Mouse (Mus musculus): Measurements from ENCODE around the gene Epn1. TPM values are rescaled to one million over a fixed set of nuclear protein-coding genes. Genes with fewer than 3 reads are reported as not detected.

Epn1 gene
- polyA plus RNA-seq, 1 experiment: 68.8 TPM

- peak overlapping the region; percentile 87 for H3K4me3 ChIP-seq (ENCODE audit: low read depth, low read length)
- H3K9ac ChIP-seq (ENCODE audit: low read depth, poor library complexity, severe bottlenecking): peak overlapping the region; percentile 93
- peaks cover 9% of the 10 kb centered on the region for H3K4me1 ChIP-seq (ENCODE audit: control insufficient read depth, insufficient read depth, low read length)
- H3K9me3 ChIP-seq (replicated peaks; ENCODE audit: control insufficient read depth, insufficient read depth, low read length, poor library complexity, severe bottlenecking): no peaks in the 10 kb centered on the region
- TF ChIP-seq POLR2A (IDR thresholded peaks at IDR 0.05; ENCODE audit: insufficient read depth, low read length) (no peak), CTCF (IDR thresholded peaks at IDR 0.05; ENCODE audit: low read depth, low read length) (peak; percentile 67), EP300 (IDR thresholded peaks at IDR 0.05; ENCODE audit: insufficient read depth, low read depth, low read length) (peak; percentile 72; the same call in 1 of the 2 replicates)
- H3K36me3 ChIP-seq (ENCODE audit: control insufficient read depth, insufficient read depth, low read length, poor library complexity, severe bottlenecking): no peaks in the 10 kb centered on the region
- H3K27me3 ChIP-seq (ENCODE audit: control insufficient read depth, insufficient read depth, low read length, poor library complexity, severe bottlenecking): no peaks in the 10 kb centered on the region
- H3K27ac ChIP-seq (ENCODE audit: insufficient read depth, low read length): peak overlapping the region; percentile 95
Measured at GRCm38 (mm10) chr7:5060944-5061773, 18.9 kb upstream of the Epn1 start.

GRCm38 (mm10) chr7:5061774-5062359 is 18.2 kb upstream of the Epn1 start, which contains the start of gene U2af2:
Gene U2af2 (plus strand): TSS chr7:5062143.
- peak within 1 kb of the TSS; percentile 95 for H3K27ac ChIP-seq (ENCODE audit: insufficient read depth, low read length)
- peaks cover 3% of the 10 kb centered on the region; the same call in 1 of the 2 replicates for H3K36me3 ChIP-seq (ENCODE audit: control insufficient read depth, insufficient read depth, low read length, poor library complexity, severe bottlenecking)
- peaks cover 10% of the 10 kb centered on the region for H3K4me1 ChIP-seq (ENCODE audit: control insufficient read depth, insufficient read depth, low read length)
- peak within 1 kb of the TSS; percentile 87 for H3K4me3 ChIP-seq (ENCODE audit: low read depth, low read length)
- H3K9ac ChIP-seq (ENCODE audit: low read depth, poor library complexity, severe bottlenecking): peak within 1 kb of the TSS; percentile 93
- H3K9me3 ChIP-seq (replicated peaks; ENCODE audit: control insufficient read depth, insufficient read depth, low read length, poor library complexity, severe bottlenecking): no peaks in the 10 kb centered on the region
- 0 out of 2 replicates have a peak, but pooled peaks have one; percentile 31 for TF ChIP-seq EP300 (IDR thresholded peaks at IDR 0.05; ENCODE audit: insufficient read depth, low read depth, low read length)
- no peak for TF ChIP-seq POLR2A (IDR thresholded peaks at IDR 0.05; ENCODE audit: insufficient read depth, low read length)
- no peaks in the 10 kb centered on the region for H3K27me3 ChIP-seq (ENCODE audit: control insufficient read depth, insufficient read depth, low read length, poor library complexity, severe bottlenecking)

GRCm38 (mm10) chr7:5062360-5063001 is 17.6 kb upstream of the Epn1 start:
- peak overlapping the region; percentile 81 for H3K4me3 ChIP-seq (ENCODE audit: low read depth, low read length)
- H3K4me1 ChIP-seq (ENCODE audit: control insufficient read depth, insufficient read depth, low read length): peaks cover 8% of the 10 kb centered on the region
- H3K36me3 ChIP-seq (ENCODE audit: control insufficient read depth, insufficient read depth, low read length, poor library complexity, severe bottlenecking): peaks cover 6% of the 10 kb centered on the region
- no peaks in the 10 kb centered on the region for H3K9me3 ChIP-seq (replicated peaks; ENCODE audit: control insufficient read depth, insufficient read depth, low read length, poor library complexity, severe bottlenecking)
- no peaks in the 10 kb centered on the region for H3K27me3 ChIP-seq (ENCODE audit: control insufficient read depth, insufficient read depth, low read length, poor library complexity, severe bottlenecking)
- H3K27ac ChIP-seq (ENCODE audit: insufficient read depth, low read length): peak overlapping the region; percentile 55
- no peak for TF ChIP-seq POLR2A (IDR thresholded peaks at IDR 0.05; ENCODE audit: insufficient read depth, low read length)
- TF ChIP-seq EP300 (IDR thresholded peaks at IDR 0.05; ENCODE audit: insufficient read depth, low read depth, low read length): no peak
- no peak for TF ChIP-seq CTCF (IDR thresholded peaks at IDR 0.05; ENCODE audit: low read depth, low read length)
- H3K9ac ChIP-seq (ENCODE audit: low read depth, poor library complexity, severe bottlenecking): peak overlapping the region; percentile 93

- TF ChIP-seq POLR2A (IDR thresholded peaks at IDR 0.05; ENCODE audit: insufficient read depth, low read length) (no peak), EP300 (IDR thresholded peaks at IDR 0.05; ENCODE audit: insufficient read depth, low read depth, low read length) (no peak), CTCF (IDR thresholded peaks at IDR 0.05; ENCODE audit: low read depth, low read length) (no peak)
Measured at GRCm38 (mm10) chr7:5064886-5065285, 15.1 kb upstream of the Epn1 start.

GRCm38 (mm10) chr7:5073586-5073985 is 6.4 kb upstream of the Epn1 start:
- Histone ChIP-seq H3K4me3 (ENCODE audit: low read depth, low read length) (no peak overlapping the region), H3K27ac (ENCODE audit: insufficient read depth, low read length) (peak overlapping the region; percentile 38; the same call in 1 of the 2 replicates), H3K4me1 (ENCODE audit: control insufficient read depth, insufficient read depth, low read length) (no peaks in the 10 kb centered on the region), H3K27me3 (ENCODE audit: control insufficient read depth, insufficient read depth, low read length, poor library complexity, severe bottlenecking) (no peaks in the 10 kb centered on the region), H3K36me3 (ENCODE audit: control insufficient read depth, insufficient read depth, low read length, poor library complexity, severe bottlenecking) (peaks cover 96% of the 10 kb centered on the region), H3K9me3 (replicated peaks; ENCODE audit: control insufficient read depth, insufficient read depth, low read length, poor library complexity, severe bottlenecking) (no peaks in the 10 kb centered on the region), H3K9ac (ENCODE audit: low read depth, poor library complexity, severe bottlenecking) (no peak overlapping the region)
- no peak for TF ChIP-seq CTCF (IDR thresholded peaks at IDR 0.05; ENCODE audit: low read depth, low read length)
- no peak for TF ChIP-seq EP300 (IDR thresholded peaks at IDR 0.05; ENCODE audit: insufficient read depth, low read depth, low read length)
- TF ChIP-seq POLR2A (IDR thresholded peaks at IDR 0.05; ENCODE audit: insufficient read depth, low read length): no peak

More at GRCm38 (mm10) chr7:5064886-5065285, 15.1 kb upstream of the Epn1 start:
- peaks cover 4% of the 10 kb centered on the region for H3K4me1 ChIP-seq (ENCODE audit: control insufficient read depth, insufficient read depth, low read length)
- no peaks in the 10 kb centered on the region for H3K9me3 ChIP-seq (replicated peaks; ENCODE audit: control insufficient read depth, insufficient read depth, low read length, poor library complexity, severe bottlenecking)
- H3K27ac ChIP-seq (ENCODE audit: insufficient read depth, low read length): no peak overlapping the region
- peak overlapping the region; percentile 93 for H3K9ac ChIP-seq (ENCODE audit: low read depth, poor library complexity, severe bottlenecking)
- H3K36me3 ChIP-seq (ENCODE audit: control insufficient read depth, insufficient read depth, low read length, poor library complexity, severe bottlenecking): peaks cover 30% of the 10 kb centered on the region
- no peak overlapping the region for H3K4me3 ChIP-seq (ENCODE audit: low read depth, low read length)
- no peaks in the 10 kb centered on the region for H3K27me3 ChIP-seq (ENCODE audit: control insufficient read depth, insufficient read depth, low read length, poor library complexity, severe bottlenecking)

All from ES-Bruce4 (cell line).